Mouse (Mus musculus): Measurements from ENCODE around the gene Rora. TPM values are rescaled to one million over a fixed set of nuclear protein-coding genes. Genes with fewer than 3 reads are reported as not detected.

Gene Rora
- total and polyA plus RNA-seq, 2 experiments: 11.3 to 30.8 TPM

- Histone ChIP-seq H3K4me3 (ENCODE audit: insufficient read depth, low read depth, low read length) (no peak overlapping the region), H3K36me3 (ENCODE audit: control insufficient read depth, insufficient read depth, low read length) (no peaks in the 10 kb centered on the region), H3K9ac (ENCODE audit: low read depth, low read length) (no peak overlapping the region), H3K79me2 (ENCODE audit: control insufficient read depth, insufficient read depth, low read length) (no peaks in the 10 kb centered on the region), H3K27ac (replicated peaks; ENCODE audit: insufficient read depth, low read depth, low read length) (no peak overlapping the region), H3K4me1 (ENCODE audit: control insufficient read depth, insufficient read depth, low read length) (no peaks in the 10 kb centered on the region), H3K27me3 (ENCODE audit: control insufficient read depth, insufficient read depth, low read length) (no peaks in the 10 kb centered on the region)
- WGBS: 93% methylated on average over 9 of the region's 9 CpGs
- TF ChIP-seq CTCF (IDR thresholded peaks at IDR 0.05; ENCODE audit: low read depth, low read length) (no peak), POLR2A (IDR thresholded peaks at IDR 0.05; ENCODE audit: extremely low read depth, insufficient read depth, low read length) (no peak)
- DNase-seq (ENCODE audit: extremely low read depth, low read depth, low spot score): no peak
Measured at GRCm38 (mm10) chr9:69134604-69135003, 481.0 kb downstream of the Rora start.

- no peak overlapping the region for H3K4me3 ChIP-seq (ENCODE audit: insufficient read depth, low read depth, low read length)
- H3K79me2 ChIP-seq (ENCODE audit: control insufficient read depth, insufficient read depth, low read length): no peaks in the 10 kb centered on the region
- H3K27me3 ChIP-seq (ENCODE audit: control insufficient read depth, insufficient read depth, low read length): no peaks in the 10 kb centered on the region
- H3K36me3 ChIP-seq (ENCODE audit: control insufficient read depth, insufficient read depth, low read length): no peaks in the 10 kb centered on the region
- H3K4me1 ChIP-seq (ENCODE audit: control insufficient read depth, insufficient read depth, low read length): no peaks in the 10 kb centered on the region
- DNase-seq (ENCODE audit: extremely low read depth, low read depth, low spot score): no peak
- no peak overlapping the region for H3K9ac ChIP-seq (ENCODE audit: low read depth, low read length)
- no peak overlapping the region for H3K27ac ChIP-seq (replicated peaks; ENCODE audit: insufficient read depth, low read depth, low read length)
- WGBS: 94% methylated on average over 5 of the region's 5 CpGs
- TF ChIP-seq CTCF (IDR thresholded peaks at IDR 0.05; ENCODE audit: low read depth, low read length) (no peak), POLR2A (IDR thresholded peaks at IDR 0.05; ENCODE audit: extremely low read depth, insufficient read depth, low read length) (no peak)
Measured at GRCm38 (mm10) chr9:69136821-69137220, 483.2 kb downstream of the Rora start.

GRCm38 (mm10) chr9:69137398-69137797 is 483.8 kb downstream of the Rora start:
- no peak for DNase-seq (ENCODE audit: extremely low read depth, low read depth, low spot score)
- Histone ChIP-seq H3K27me3 (ENCODE audit: control insufficient read depth, insufficient read depth, low read length) (no peaks in the 10 kb centered on the region), H3K4me1 (ENCODE audit: control insufficient read depth, insufficient read depth, low read length) (no peaks in the 10 kb centered on the region), H3K9ac (ENCODE audit: low read depth, low read length) (no peak overlapping the region), H3K27ac (replicated peaks; ENCODE audit: insufficient read depth, low read depth, low read length) (no peak overlapping the region), H3K4me3 (ENCODE audit: insufficient read depth, low read depth, low read length) (no peak overlapping the region), H3K79me2 (ENCODE audit: control insufficient read depth, insufficient read depth, low read length) (no peaks in the 10 kb centered on the region), H3K36me3 (ENCODE audit: control insufficient read depth, insufficient read depth, low read length) (no peaks in the 10 kb centered on the region)
- WGBS: 86% methylated on average over 10 of the region's 10 CpGs
- TF ChIP-seq POLR2A (IDR thresholded peaks at IDR 0.05; ENCODE audit: extremely low read depth, insufficient read depth, low read length): no peak
- no peak for TF ChIP-seq CTCF (IDR thresholded peaks at IDR 0.05; ENCODE audit: low read depth, low read length)

- WGBS: 77% methylated on average over 6 of the region's 6 CpGs
- no peaks in the 10 kb centered on the region for H3K4me1 ChIP-seq (ENCODE audit: control insufficient read depth, insufficient read depth, low read length)
- no peak overlapping the region for H3K4me3 ChIP-seq (ENCODE audit: insufficient read depth, low read depth, low read length)
- no peak overlapping the region for H3K9ac ChIP-seq (ENCODE audit: low read depth, low read length)
- H3K27me3 ChIP-seq (ENCODE audit: control insufficient read depth, insufficient read depth, low read length): no peaks in the 10 kb centered on the region
- no peaks in the 10 kb centered on the region for H3K36me3 ChIP-seq (ENCODE audit: control insufficient read depth, insufficient read depth, low read length)
- no peaks in the 10 kb centered on the region for H3K79me2 ChIP-seq (ENCODE audit: control insufficient read depth, insufficient read depth, low read length)
- H3K27ac ChIP-seq (replicated peaks; ENCODE audit: insufficient read depth, low read depth, low read length): no peak overlapping the region
- peak; percentile 38 for DNase-seq (ENCODE audit: extremely low read depth, low read depth, low spot score)
- no peak for TF ChIP-seq CTCF (IDR thresholded peaks at IDR 0.05; ENCODE audit: low read depth, low read length)
- no peak for TF ChIP-seq POLR2A (IDR thresholded peaks at IDR 0.05; ENCODE audit: extremely low read depth, insufficient read depth, low read length)
Measured at GRCm38 (mm10) chr9:69140144-69140543, 486.6 kb downstream of the Rora start.

- H3K4me3 ChIP-seq (ENCODE audit: insufficient read depth, low read depth, low read length): no peak overlapping the region
- H3K27me3 ChIP-seq (ENCODE audit: control insufficient read depth, insufficient read depth, low read length): no peaks in the 10 kb centered on the region
- no peak overlapping the region for H3K9ac ChIP-seq (ENCODE audit: low read depth, low read length)
- WGBS: 78% methylated on average over 4 of the region's 4 CpGs
- H3K36me3 ChIP-seq (ENCODE audit: control insufficient read depth, insufficient read depth, low read length): no peaks in the 10 kb centered on the region
- no peaks in the 10 kb centered on the region for H3K79me2 ChIP-seq (ENCODE audit: control insufficient read depth, insufficient read depth, low read length)
- TF ChIP-seq CTCF (IDR thresholded peaks at IDR 0.05; ENCODE audit: low read depth, low read length): no peak
- no peak for TF ChIP-seq POLR2A (IDR thresholded peaks at IDR 0.05; ENCODE audit: extremely low read depth, insufficient read depth, low read length)
- H3K27ac ChIP-seq (replicated peaks; ENCODE audit: insufficient read depth, low read depth, low read length): no peak overlapping the region
- H3K4me1 ChIP-seq (ENCODE audit: control insufficient read depth, insufficient read depth, low read length): no peaks in the 10 kb centered on the region
- DNase-seq (ENCODE audit: extremely low read depth, low read depth, low spot score): no peak
Measured at GRCm38 (mm10) chr9:69141859-69142258, 488.3 kb downstream of the Rora start.

GRCm38 (mm10) chr9:69146937-69147336 is 493.4 kb downstream of the Rora start:
- Histone ChIP-seq H3K27ac (replicated peaks; ENCODE audit: insufficient read depth, low read depth, low read length) (no peak overlapping the region), H3K4me1 (ENCODE audit: control insufficient read depth, insufficient read depth, low read length) (no peaks in the 10 kb centered on the region), H3K79me2 (ENCODE audit: control insufficient read depth, insufficient read depth, low read length) (no peaks in the 10 kb centered on the region), H3K36me3 (ENCODE audit: control insufficient read depth, insufficient read depth, low read length) (no peaks in the 10 kb centered on the region), H3K27me3 (ENCODE audit: control insufficient read depth, insufficient read depth, low read length) (no peaks in the 10 kb centered on the region), H3K4me3 (ENCODE audit: insufficient read depth, low read depth, low read length) (no peak overlapping the region), H3K9ac (ENCODE audit: low read depth, low read length) (no peak overlapping the region)
- peak; percentile 24 for DNase-seq (ENCODE audit: extremely low read depth, low read depth, low spot score)
- TF ChIP-seq CTCF (IDR thresholded peaks at IDR 0.05; ENCODE audit: low read depth, low read length): no peak
- TF ChIP-seq POLR2A (IDR thresholded peaks at IDR 0.05; ENCODE audit: extremely low read depth, insufficient read depth, low read length): no peak
- WGBS: 94% methylated on average over 1 of the region's 1 CpGs
